Mouse (Mus musculus): Measurements from ENCODE around the gene Bloc1s4. TPM values are rescaled to one million over a fixed set of nuclear protein-coding genes. Genes with fewer than 3 reads are reported as not detected.
A peak's percentile ranks its signal among the peaks of the same experiment; 100 is the strongest.
"Not testable (repeated sequence)": the region's sequence is repeated elsewhere in the genome, so short reads cannot be mapped to it uniquely, and the experiment has no call there.

Gene Bloc1s4
- total and polyA plus RNA-seq, 3 experiments: 20.9 to 23.3 (median 21.2) TPM

GRCm38 (mm10) chr5:36797291-36797690 is 48.8 kb upstream of the Bloc1s4 start:
- in situ Hi-C loops (cut with MboI; ENCODE audit: low pct_ligation_motif_present, low pct_unique_long_range_greater_than_20kb, low sequenced_read_pairs) (no loop called here), dilution Hi-C loops (cut with MboI; ENCODE audit: extremely low pct_ligation_motif_present, extremely low pct_unique_long_range_greater_than_20kb, low sequenced_read_pairs) (no loop called here)
- Histone ChIP-seq H3K27ac (ENCODE audit: insufficient read depth, low read depth) (no peak overlapping the region), H3K9me3 (replicated peaks; ENCODE audit: low read length) (no peaks in the 10 kb centered on the region), H3K4me3 (replicated peaks in 1 of 3; ENCODE audit: low read depth in 2 of 3, low read length in 2 of 3, poor library complexity in 1 of 3) (no peak overlapping the region), H3K27me3 (replicated peaks) (peaks cover 15% of the 10 kb centered on the region), H3K4me2 (ENCODE audit: insufficient read depth, low read depth, poor library complexity, severe bottlenecking) (no peak overlapping the region; the same call in 1 of the 2 replicates), H3K4me1 (ENCODE audit: control insufficient read depth in 1 of 2, insufficient read depth in 2 of 2) (peaks cover 4 to 20% of the 10 kb centered on the region in 2 experiments; a peak in 2 of 4 replicates), H3K36me3 (replicated peaks in 1 of 2; ENCODE audit: control insufficient read depth in 1 of 2, insufficient read depth in 1 of 2, low read length in 1 of 2) (peaks cover 7 to 23% of the 10 kb centered on the region in 2 experiments), H3K79me2 (replicated peaks; ENCODE audit: control insufficient read depth, extremely low read depth, insufficient read depth, poor library complexity, severe bottlenecking) (peaks cover 18% of the 10 kb centered on the region), H3K9ac (ENCODE audit: insufficient read depth, low read depth) (no peak overlapping the region)
- TF ChIP-seq JUN (IDR thresholded peaks at IDR 0.05; ENCODE audit: insufficient read depth, low read depth, low read length): no peak
- TF ChIP-seq HCFC1 (IDR thresholded peaks at IDR 0.05; ENCODE audit: low read depth, low read length): no peak
- no peak for TF ChIP-seq USF2 (conservative IDR thresholded peaks at IDR 0.05; ENCODE audit: low read depth, low read length)
- TF ChIP-seq MXI1 (IDR thresholded peaks at IDR 0.05; ENCODE audit: low read depth, low read length): 0 out of 2 replicates have a peak, but pooled peaks have one; percentile 3
- DNase-seq (ENCODE audit: extremely low read depth): no peak

- Histone ChIP-seq H3K27ac (ENCODE audit: insufficient read depth, low read depth) (peak within 1 kb of the TSS; percentile 92), H3K36me3 (replicated peaks in 1 of 2; ENCODE audit: control insufficient read depth in 1 of 2, insufficient read depth in 1 of 2, low read length in 1 of 2) (peaks cover 7 to 24% of the 10 kb centered on the region in 2 experiments), H3K79me2 (replicated peaks; ENCODE audit: control insufficient read depth, extremely low read depth, insufficient read depth, poor library complexity, severe bottlenecking) (peaks cover 18% of the 10 kb centered on the region), H3K4me3 (replicated peaks in 1 of 3; ENCODE audit: low read depth in 2 of 3, low read length in 2 of 3, poor library complexity in 1 of 3) (peak within 1 kb of the TSS; percentile 69 to 96 (median 81)), H3K9ac (ENCODE audit: insufficient read depth, low read depth) (peak within 1 kb of the TSS; percentile 90), H3K27me3 (replicated peaks) (peaks cover 15% of the 10 kb centered on the region), H3K4me2 (ENCODE audit: insufficient read depth, low read depth, poor library complexity, severe bottlenecking) (peak within 1 kb of the TSS; percentile 54), H3K4me1 (ENCODE audit: control insufficient read depth in 1 of 2, insufficient read depth in 2 of 2) (peaks cover 4 to 25% of the 10 kb centered on the region in 2 experiments; a peak in 3 of 4 replicates)
- dilution Hi-C loops (cut with MboI; ENCODE audit: extremely low pct_ligation_motif_present, extremely low pct_unique_long_range_greater_than_20kb, low sequenced_read_pairs); in situ Hi-C loops (cut with MboI; ENCODE audit: low pct_ligation_motif_present, low pct_unique_long_range_greater_than_20kb, low sequenced_read_pairs); H3K9me3 ChIP-seq (replicated peaks; ENCODE audit: low read length): not testable (repeated sequence)
- DNase-seq (ENCODE audit: extremely low read depth): peak; percentile 91
- TF ChIP-seq TBP (conservative IDR thresholded peaks at IDR 0.05; ENCODE audit: low read depth, low read length) (peak; percentile 81), MXI1 (IDR thresholded peaks at IDR 0.05; ENCODE audit: low read depth, low read length) (peak; percentile 10; the same call in 1 of the 2 replicates), POLR2AphosphoS2 (IDR thresholded peaks at IDR 0.05; ENCODE audit: low read depth, low read length) (peak; percentile 56; the same call in 1 of the 2 replicates), MEF2A (IDR thresholded peaks at IDR 0.05; ENCODE audit: borderline replicate concordance, low read depth, low read length) (peak; percentile 21; the same call in 1 of the 2 replicates), ZMIZ1 (IDR thresholded peaks at IDR 0.05; ENCODE audit: low read depth, low read length) (peak; percentile 82), NELFE (IDR thresholded peaks at IDR 0.05; ENCODE audit: low read depth, low read length) (peak; percentile 90), IRF4 (IDR thresholded peaks at IDR 0.05; ENCODE audit: low read depth, low read length) (peak; percentile 12; the same call in 1 of the 2 replicates), ELF1 (IDR thresholded peaks at IDR 0.05; ENCODE audit: low read depth, low read length) (peak; percentile 63; the same call in 1 of the 2 replicates), HCFC1 (IDR thresholded peaks at IDR 0.05; ENCODE audit: low read depth, low read length) (peak; percentile 80), NRF1 (IDR thresholded peaks at IDR 0.05; ENCODE audit: low read depth, low read length) (peak; percentile 69), UBTF (IDR thresholded peaks at IDR 0.05; ENCODE audit: low read depth, low read length) (0 out of 2 replicates have a peak, but pooled peaks have one; percentile 14), POLR2A (IDR thresholded peaks at IDR 0.05; ENCODE audit: low read depth, low read length) (peak; percentile 91), KAT2A (IDR thresholded peaks at IDR 0.05; ENCODE audit: insufficient replicate concordance, low read length) (peak; percentile 70; the same call in 1 of the 2 replicates), TCF12 (IDR thresholded peaks at IDR 0.05; ENCODE audit: low read depth, low read length) (peak; percentile 90), USF2 (conservative IDR thresholded peaks at IDR 0.05; ENCODE audit: low read depth, low read length) (peak; percentile 33; the same call in 1 of the 2 replicates), MAX (IDR thresholded peaks at IDR 0.05; ENCODE audit: low read length) (peak; percentile 96), MAZ (IDR thresholded peaks at IDR 0.05; ENCODE audit: low read depth, low read length) (peak; percentile 78; the same call in 1 of the 2 replicates)
Observed at GRCm38 (mm10) chr5:36796296-36797014, 48.0 kb upstream of the Bloc1s4 start, which contains the start of gene Mrfap1. Mrfap1 (minus strand) TSS chr5:36796772.
